Mouse (Mus musculus) yolk sac, embryonic 10.5 days (tissue): ENCODE results near the gene Kcna7.
"Not testable (repeated sequence)": the region's sequence is repeated elsewhere in the genome, so short reads cannot be mapped to it uniquely, and the experiment has no call there.

ENCODE experiments used
- DNase-seq: peaks from one replicate; pipeline ENCODE4 v3.0.0-alpha.2; 2017; ENCODE audit warnings: low spot score

Gene Kcna7

GRCm38 (mm10) chr7:45395129-45395541 is 10.3 kb upstream of the Kcna7 start:
- no peak for DNase-seq

GRCm38 (mm10) chr7:45395578-45396336 is 9.7 kb upstream of the Kcna7 start, which contains the start of gene Snrnp70:
TSS of gene Snrnp70 (minus strand) at chr7:45395742.
- DNase-seq: peak; percentile 100

- DNase-seq: not testable (repeated sequence)
Observed at GRCm38 (mm10) chr7:45396337-45396775, 9.1 kb upstream of the Kcna7 start.

- DNase-seq: no peak
Observed at GRCm38 (mm10) chr7:45396787-45397186, 8.7 kb upstream of the Kcna7 start.

GRCm38 (mm10) chr7:45401521-45402085 is 3.9 kb upstream of the Kcna7 start:
- no peak for DNase-seq

GRCm38 (mm10) chr7:45403532-45404261 is 1.8 kb upstream of the Kcna7 start:
- peak; percentile 79 for DNase-seq

- DNase-seq: peak; percentile 30
Observed at GRCm38 (mm10) chr7:45406157-45407156, 1.0 kb downstream of the Kcna7 start.

- DNase-seq: no peak
Observed at GRCm38 (mm10) chr7:45407836-45408235, 2.4 kb downstream of the Kcna7 start.

GRCm38 (mm10) chr7:45408351-45408750 is 2.9 kb downstream of the Kcna7 start:
- DNase-seq: no peak

- DNase-seq: no peak
Observed at GRCm38 (mm10) chr7:45408949-45409348, 3.5 kb downstream of the Kcna7 start.

GRCm38 (mm10) chr7:45409497-45410163 is 4.2 kb downstream of the Kcna7 start:
- DNase-seq: no peak

GRCm38 (mm10) chr7:45412421-45412820 is 7.0 kb downstream of the Kcna7 start:
- DNase-seq: no peak

- peak; percentile 60 for DNase-seq
Observed at GRCm38 (mm10) chr7:45413113-45413863, 7.8 kb downstream of the Kcna7 start, which contains the start of gene Ntf5. TSS of gene Ntf5 (plus strand) at chr7:45413695.

- DNase-seq: no peak
Observed at GRCm38 (mm10) chr7:45413864-45414739, 8.6 kb downstream of the Kcna7 start.

GRCm38 (mm10) chr7:45414740-45415224 is 9.3 kb downstream of the Kcna7 start:
- no peak for DNase-seq

GRCm38 (mm10) chr7:45415636-45416035 is 10.2 kb downstream of the Kcna7 start:
- no peak for DNase-seq

GRCm38 (mm10) chr7:45417962-45418492 is 12.6 kb downstream of the Kcna7 start:
- DNase-seq: no peak

- no peak for DNase-seq
Observed at GRCm38 (mm10) chr7:45419859-45420614, 14.6 kb downstream of the Kcna7 start.
